Mouse (Mus musculus) embryo, embryonic 10.5 days (tissue): ENCODE results near the gene Ano10.

ENCODE experiments used
- DNase-seq: peaks from one replicate; pipeline ENCODE4 v3.0.0-alpha.2; 2015; ENCODE audit warnings: low spot score

Gene Ano10

GRCm38 (mm10) chr9:122245471-122245870 lies 48.8 kb downstream of the Ano10 start:
- no peak for DNase-seq

GRCm38 (mm10) chr9:122244800-122245165 lies 49.4 kb downstream of the Ano10 start:
- DNase-seq = no peak

GRCm38 (mm10) chr9:122244080-122244799 lies 50.0 kb downstream of the Ano10 start:
- DNase-seq = peak; percentile 76

GRCm38 (mm10) chr9:122243297-122243696 lies 50.9 kb downstream of the Ano10 start:
- no peak for DNase-seq

GRCm38 (mm10) chr9:122242856-122243255 lies 51.4 kb downstream of the Ano10 start:
- peak; percentile 38 for DNase-seq

- no peak for DNase-seq
Measured at GRCm38 (mm10) chr9:122241812-122242400, 52.3 kb downstream of the Ano10 start.

GRCm38 (mm10) chr9:122240629-122241199 lies 53.5 kb downstream of the Ano10 start:
- DNase-seq = no peak

- DNase-seq = no peak
Measured at GRCm38 (mm10) chr9:122234741-122235140, 59.5 kb downstream of the Ano10 start.

- DNase-seq = no peak
Measured at GRCm38 (mm10) chr9:122233972-122234345, 60.3 kb downstream of the Ano10 start.

GRCm38 (mm10) chr9:122233316-122233971 lies 60.8 kb downstream of the Ano10 start:
- DNase-seq = no peak

GRCm38 (mm10) chr9:122232912-122233311 lies 61.3 kb downstream of the Ano10 start:
- no peak for DNase-seq

GRCm38 (mm10) chr9:122230701-122231100 lies 63.5 kb downstream of the Ano10 start:
- DNase-seq = no peak

- no peak for DNase-seq
Measured at GRCm38 (mm10) chr9:122226419-122226818, 67.8 kb downstream of the Ano10 start.

GRCm38 (mm10) chr9:122225309-122225708 lies 68.9 kb downstream of the Ano10 start:
- peak; percentile 87 for DNase-seq

GRCm38 (mm10) chr9:122223005-122223404 lies 71.2 kb downstream of the Ano10 start:
- peak; percentile 29 for DNase-seq

GRCm38 (mm10) chr9:122219934-122220333 lies 74.3 kb downstream of the Ano10 start:
- DNase-seq = no peak

GRCm38 (mm10) chr9:122216945-122217529 lies 77.2 kb downstream of the Ano10 start:
- no peak for DNase-seq

- no peak for DNase-seq
Measured at GRCm38 (mm10) chr9:122215118-122215517, 79.1 kb downstream of the Ano10 start.

- no peak for DNase-seq
Measured at GRCm38 (mm10) chr9:122208311-122208710, 85.9 kb downstream of the Ano10 start.

- DNase-seq = peak; percentile 16
Measured at GRCm38 (mm10) chr9:122205543-122206200, 88.6 kb downstream of the Ano10 start.

- DNase-seq = peak; percentile 68
Measured at GRCm38 (mm10) chr9:122204508-122204907, 89.7 kb downstream of the Ano10 start.

GRCm38 (mm10) chr9:122199253-122199652 lies 95.0 kb downstream of the Ano10 start:
- peak; percentile 70 for DNase-seq
